Mouse (Mus musculus): ENCODE measurements around the gene Rab36. TPM values are rescaled to one million over a fixed set of nuclear protein-coding genes. Genes with fewer than 3 reads are reported as not detected.

The Rab36 gene
- polyA plus RNA-seq, 1 experiment from 2014 or later, result 8.6 TPM

GRCm38 (mm10) chr10:75052902-75053301 is 16.0 kb downstream of the Rab36 start:
- Histone ChIP-seq H3K27me3 (ENCODE audit: control insufficient read depth, insufficient read depth, low read length) (no peaks in the 10 kb centered on the region), H3K9me3 (ENCODE audit: control insufficient read depth, low read length) (no peaks in the 10 kb centered on the region), H3K9ac (ENCODE audit: low read length) (no peak overlapping the region), H3K4me2 (ENCODE audit: low read depth) (no peak overlapping the region), H3K4me3 (ENCODE audit: low read depth, low read length) (no peak overlapping the region), H3K4me1 (ENCODE audit: control insufficient read depth, insufficient read depth, low read length) (0 out of 2 replicates have a peak, but pooled peaks cover 2% of the 10 kb centered on the region), H3K36me3 (ENCODE audit: control insufficient read depth, insufficient read depth, low read length) (no peaks in the 10 kb centered on the region), H3K27ac (ENCODE audit: low read depth, low read length) (no peak overlapping the region)
- ATAC-seq (ENCODE audit: insufficient read depth, low FRiP score, low TSS enrichment) (no peak), DNase-seq (ENCODE audit: low spot score) (no peak)
- 77% methylated on average over 8 of the region's 8 CpGs for WGBS

GRCm38 (mm10) chr10:75053655-75054054 is 16.8 kb downstream of the Rab36 start:
- Histone ChIP-seq H3K9me3 (ENCODE audit: control insufficient read depth, low read length) (no peaks in the 10 kb centered on the region), H3K9ac (ENCODE audit: low read length) (no peak overlapping the region), H3K27me3 (ENCODE audit: control insufficient read depth, insufficient read depth, low read length) (no peaks in the 10 kb centered on the region), H3K4me3 (ENCODE audit: low read depth, low read length) (no peak overlapping the region), H3K4me2 (ENCODE audit: low read depth) (no peak overlapping the region), H3K27ac (ENCODE audit: low read depth, low read length) (no peak overlapping the region), H3K4me1 (ENCODE audit: control insufficient read depth, insufficient read depth, low read length) (0 out of 2 replicates have a peak, but pooled peaks cover 2% of the 10 kb centered on the region), H3K36me3 (ENCODE audit: control insufficient read depth, insufficient read depth, low read length) (no peaks in the 10 kb centered on the region)
- no peak for ATAC-seq (ENCODE audit: insufficient read depth, low FRiP score, low TSS enrichment)
- 90% methylated on average over 4 of the region's 4 CpGs for WGBS
- DNase-seq (ENCODE audit: low spot score), result no peak

GRCm38 (mm10) chr10:75054125-75054524 is 17.3 kb downstream of the Rab36 start:
- no peak overlapping the region for H3K9ac ChIP-seq (ENCODE audit: low read length)
- no peaks in the 10 kb centered on the region for H3K27me3 ChIP-seq (ENCODE audit: control insufficient read depth, insufficient read depth, low read length)
- no peaks in the 10 kb centered on the region for H3K9me3 ChIP-seq (ENCODE audit: control insufficient read depth, low read length)
- H3K36me3 ChIP-seq (ENCODE audit: control insufficient read depth, insufficient read depth, low read length), result no peaks in the 10 kb centered on the region
- H3K4me1 ChIP-seq (ENCODE audit: control insufficient read depth, insufficient read depth, low read length), result 0 out of 2 replicates have a peak, but pooled peaks cover 2% of the 10 kb centered on the region
- no peak overlapping the region for H3K4me3 ChIP-seq (ENCODE audit: low read depth, low read length)
- no peak overlapping the region for H3K27ac ChIP-seq (ENCODE audit: low read depth, low read length)
- ATAC-seq (ENCODE audit: insufficient read depth, low FRiP score, low TSS enrichment) (no peak), DNase-seq (ENCODE audit: low spot score) (no peak)
- 74% methylated on average over 6 of the region's 6 CpGs for WGBS
- H3K4me2 ChIP-seq (ENCODE audit: low read depth), result no peak overlapping the region

GRCm38 (mm10) chr10:75055672-75056071 is 18.8 kb downstream of the Rab36 start:
- Histone ChIP-seq H3K9me3 (ENCODE audit: control insufficient read depth, low read length) (no peaks in the 10 kb centered on the region), H3K4me2 (ENCODE audit: low read depth) (no peak overlapping the region), H3K9ac (ENCODE audit: low read length) (no peak overlapping the region), H3K4me1 (ENCODE audit: control insufficient read depth, insufficient read depth, low read length) (peaks cover 9% of the 10 kb centered on the region), H3K36me3 (ENCODE audit: control insufficient read depth, insufficient read depth, low read length) (no peaks in the 10 kb centered on the region), H3K27ac (ENCODE audit: low read depth, low read length) (no peak overlapping the region), H3K27me3 (ENCODE audit: control insufficient read depth, insufficient read depth, low read length) (no peaks in the 10 kb centered on the region), H3K4me3 (ENCODE audit: low read depth, low read length) (no peak overlapping the region)
- ATAC-seq (ENCODE audit: insufficient read depth, low FRiP score, low TSS enrichment), result no peak
- no peak for DNase-seq (ENCODE audit: low spot score)
- 68% methylated on average over 5 of the region's 5 CpGs for WGBS

GRCm38 (mm10) chr10:75056255-75056654 is 19.4 kb downstream of the Rab36 start:
- no peak overlapping the region for H3K4me3 ChIP-seq (ENCODE audit: low read depth, low read length)
- WGBS, result 23% methylated on average over 4 of the region's 4 CpGs
- peaks cover 9% of the 10 kb centered on the region for H3K4me1 ChIP-seq (ENCODE audit: control insufficient read depth, insufficient read depth, low read length)
- no peaks in the 10 kb centered on the region for H3K36me3 ChIP-seq (ENCODE audit: control insufficient read depth, insufficient read depth, low read length)
- peak; percentile 34 for DNase-seq (ENCODE audit: low spot score)
- no peak overlapping the region for H3K27ac ChIP-seq (ENCODE audit: low read depth, low read length)
- no peak for ATAC-seq (ENCODE audit: insufficient read depth, low FRiP score, low TSS enrichment)
- H3K9ac ChIP-seq (ENCODE audit: low read length), result no peak overlapping the region
- H3K4me2 ChIP-seq (ENCODE audit: low read depth), result no peak overlapping the region
- no peaks in the 10 kb centered on the region for H3K9me3 ChIP-seq (ENCODE audit: control insufficient read depth, low read length)
- no peaks in the 10 kb centered on the region for H3K27me3 ChIP-seq (ENCODE audit: control insufficient read depth, insufficient read depth, low read length)

- no peaks in the 10 kb centered on the region for H3K27me3 ChIP-seq (ENCODE audit: control insufficient read depth, insufficient read depth, low read length)
- ATAC-seq (ENCODE audit: insufficient read depth, low FRiP score, low TSS enrichment) (no peak), DNase-seq (ENCODE audit: low spot score) (no peak)
- no peak overlapping the region for H3K27ac ChIP-seq (ENCODE audit: low read depth, low read length)
- no peaks in the 10 kb centered on the region for H3K9me3 ChIP-seq (ENCODE audit: control insufficient read depth, low read length)
- peaks cover 21% of the 10 kb centered on the region for H3K4me1 ChIP-seq (ENCODE audit: control insufficient read depth, insufficient read depth, low read length)
- no peak overlapping the region for H3K9ac ChIP-seq (ENCODE audit: low read length)
- WGBS, result 83% methylated on average over 8 of the region's 8 CpGs
- no peak overlapping the region for H3K4me2 ChIP-seq (ENCODE audit: low read depth)
- no peaks in the 10 kb centered on the region for H3K36me3 ChIP-seq (ENCODE audit: control insufficient read depth, insufficient read depth, low read length)
- no peak overlapping the region for H3K4me3 ChIP-seq (ENCODE audit: low read depth, low read length)
These were observed 21.5 kb downstream of the Rab36 start for GRCm38 (mm10) chr10:75058336-75058735.

GRCm38 (mm10) chr10:75058761-75059395 is 22.0 kb downstream of the Rab36 start:
- DNase-seq (ENCODE audit: low spot score), result no peak
- Histone ChIP-seq H3K4me3 (ENCODE audit: low read depth, low read length) (no peak overlapping the region), H3K9me3 (ENCODE audit: control insufficient read depth, low read length) (no peaks in the 10 kb centered on the region), H3K27me3 (ENCODE audit: control insufficient read depth, insufficient read depth, low read length) (no peaks in the 10 kb centered on the region), H3K9ac (ENCODE audit: low read length) (no peak overlapping the region), H3K4me1 (ENCODE audit: control insufficient read depth, insufficient read depth, low read length) (peaks cover 26% of the 10 kb centered on the region), H3K4me2 (ENCODE audit: low read depth) (no peak overlapping the region), H3K27ac (ENCODE audit: low read depth, low read length) (no peak overlapping the region), H3K36me3 (ENCODE audit: control insufficient read depth, insufficient read depth, low read length) (no peaks in the 10 kb centered on the region)
- WGBS, result 29% methylated on average over 9 of the region's 9 CpGs
- no peak for ATAC-seq (ENCODE audit: insufficient read depth, low FRiP score, low TSS enrichment)

- ATAC-seq (ENCODE audit: insufficient read depth, low FRiP score, low TSS enrichment), result no peak
- peak; percentile 70 for DNase-seq (ENCODE audit: low spot score)
- Histone ChIP-seq H3K4me1 (ENCODE audit: control insufficient read depth, insufficient read depth, low read length) (peaks cover 26% of the 10 kb centered on the region), H3K27ac (ENCODE audit: low read depth, low read length) (no peak overlapping the region), H3K4me2 (ENCODE audit: low read depth) (peak overlapping the region; percentile 77; the same call in 1 of the 2 replicates), H3K9me3 (ENCODE audit: control insufficient read depth, low read length) (no peaks in the 10 kb centered on the region), H3K4me3 (ENCODE audit: low read depth, low read length) (no peak overlapping the region), H3K36me3 (ENCODE audit: control insufficient read depth, insufficient read depth, low read length) (no peaks in the 10 kb centered on the region), H3K27me3 (ENCODE audit: control insufficient read depth, insufficient read depth, low read length) (no peaks in the 10 kb centered on the region), H3K9ac (ENCODE audit: low read length) (no peak overlapping the region)
- WGBS, result under 1% methylated on average over 11 of the region's 11 CpGs
These were observed 22.5 kb downstream of the Rab36 start for GRCm38 (mm10) chr10:75059396-75059795.

GRCm38 (mm10) chr10:75060217-75060842 is 23.5 kb downstream of the Rab36 start, which contains the start of gene Bcr:
Gene Bcr, plus strand, starts transcription at chr10:75060592.
- under 1% methylated on average over 46 of the region's 73 CpGs for WGBS

More at GRCm38 (mm10) chr10:75060217-75060842, 23.5 kb downstream of the Rab36 start, which contains the start of gene Bcr:
- ATAC-seq (ENCODE audit: insufficient read depth, low FRiP score, low TSS enrichment) (peak; percentile 80), DNase-seq (ENCODE audit: low spot score) (peak; percentile 87)
- Histone ChIP-seq H3K9me3 (ENCODE audit: control insufficient read depth, low read length) (no peaks in the 10 kb centered on the region), H3K9ac (ENCODE audit: low read length) (peak within 1 kb of the TSS; percentile 79), H3K27me3 (ENCODE audit: control insufficient read depth, insufficient read depth, low read length) (no peaks in the 10 kb centered on the region), H3K4me2 (ENCODE audit: low read depth) (peak within 1 kb of the TSS; percentile 77), H3K27ac (ENCODE audit: low read depth, low read length) (peak within 1 kb of the TSS; percentile 75), H3K36me3 (ENCODE audit: control insufficient read depth, insufficient read depth, low read length) (no peaks in the 10 kb centered on the region), H3K4me1 (ENCODE audit: control insufficient read depth, insufficient read depth, low read length) (peaks cover 26% of the 10 kb centered on the region), H3K4me3 (ENCODE audit: low read depth, low read length) (peak within 1 kb of the TSS; percentile 77)
